Mouse (Mus musculus) hindbrain, embryonic 14.5 days (tissue): ENCODE measurements around the gene Chd3. TPM values are rescaled to one million over a fixed set of nuclear protein-coding genes. Genes with fewer than 3 reads are reported as not detected.

Experiments used
- ATAC-seq: fragments of 200-750 bp; cut with Nextera tagmentation; 2 replicates; pipeline ENCODE4 v1.8.0; 2017; ENCODE audit warnings: moderate number of reproducible peaks, mild to moderate bottlenecking, moderate TSS enrichment, moderate library complexity; ENCODE audit not compliant: low FRiP score
- DNase-seq: peaks from one replicate; pipeline ENCODE4 v3.0.0-alpha.2; 2015; ENCODE audit warnings: low spot score
- H3K27ac ChIP-seq: fragments of 300-500 bp; sonication (generic); 2 replicates; pipeline ENCODE4 v1.5.1; 2014; ENCODE audit warnings: mild to moderate bottlenecking, moderate library complexity
- H3K27me3 ChIP-seq: fragments of 300-500 bp; sonication (generic); 2 replicates; pipeline ENCODE4 v1.6.1; 2014; ENCODE audit warnings: mild to moderate bottlenecking, low read length, mixed read lengths; ENCODE audit not compliant: control insufficient read depth, insufficient read depth
- H3K36me3 ChIP-seq: fragments of 300-500 bp; sonication (generic); replicated peaks from 2 replicates; pipeline ENCODE4 v1.6.1; 2014; ENCODE audit not compliant: control insufficient read depth, insufficient read depth
- H3K4me1 ChIP-seq: fragments of 300-500 bp; sonication (generic); replicated peaks from 2 replicates; pipeline ENCODE4 v1.6.1; 2014; ENCODE audit warnings: antibody characterized with exemption, low read length, mixed read lengths; ENCODE audit not compliant: control insufficient read depth, insufficient read depth
- H3K4me2 ChIP-seq: fragments of 300-500 bp; sonication (generic); replicated peaks from 2 replicates; pipeline ENCODE4 v1.6.1; 2014; ENCODE audit warnings: mild to moderate bottlenecking, moderate library complexity
- H3K4me3 ChIP-seq: fragments of 300-500 bp; sonication (generic); replicated peaks from 2 replicates; pipeline ENCODE4 v1.5.1; 2014; ENCODE audit warnings: mild to moderate bottlenecking, low read length
- H3K9ac ChIP-seq: fragments of 300-500 bp; sonication (generic); 2 replicates; pipeline ENCODE4 v1.6.1; 2014
- H3K9me3 ChIP-seq: fragments of 300-500 bp; sonication (generic); 2 replicates; pipeline ENCODE4 v1.6.1; 2016; ENCODE audit warnings: low read length; ENCODE audit not compliant: control insufficient read depth
- WGBS: fragments of 180-500 bp; shearing (Covaris S2); extraction: QIAGEN DNeasy Blood & Tissue Kit; methylation state at CpG from one replicate; pipeline ENCODE4 v1.1.7; 2014; 5-methylcytosine and 5-hydroxymethylcytosine counted together
- polyA plus RNA-seq: library from polyadenylated mRNA; unstranded; fragments of >200 nt; fragmentation: Nextera tagmentation; extraction: Ambion mirVana; gene quantifications from 2 replicates; pipeline ENCODE4 v1.2.1, GENCODE M21; 2014

The Chd3 gene
- polyA plus RNA-seq, 1 experiment from 2014 or later = 76.6 TPM

- Histone ChIP-seq H3K4me2 (no peak overlapping the region), H3K9ac (no peak overlapping the region), H3K36me3 (peaks cover 75% of the 10 kb centered on the region), H3K27ac (no peak overlapping the region), H3K4me3 (no peak overlapping the region), H3K4me1 (peaks cover 26% of the 10 kb centered on the region), H3K27me3 (no peaks in the 10 kb centered on the region), H3K9me3 (no peaks in the 10 kb centered on the region)
- no peak for ATAC-seq
- 40% methylated on average over 7 of the region's 7 CpGs for WGBS
- no peak for DNase-seq
These were observed 7.2 kb downstream of the Chd3 start for GRCm38 (mm10) chr11:69362021-69362420.

GRCm38 (mm10) chr11:69357690-69358089 lies 11.5 kb downstream of the Chd3 start:
- no peak overlapping the region for H3K9ac ChIP-seq
- H3K9me3 ChIP-seq = no peaks in the 10 kb centered on the region
- H3K4me1 ChIP-seq = no peaks in the 10 kb centered on the region
- no peaks in the 10 kb centered on the region for H3K27me3 ChIP-seq
- ATAC-seq = no peak
- no peak overlapping the region for H3K27ac ChIP-seq
- peaks cover 100% of the 10 kb centered on the region for H3K36me3 ChIP-seq
- no peak overlapping the region for H3K4me2 ChIP-seq
- H3K4me3 ChIP-seq = no peak overlapping the region
- DNase-seq = no peak
- WGBS = 95% methylated on average over 12 of the region's 12 CpGs

GRCm38 (mm10) chr11:69356544-69356943 lies 12.7 kb downstream of the Chd3 start:
- ATAC-seq (no peak), DNase-seq (no peak)
- Histone ChIP-seq H3K36me3 (peaks cover 100% of the 10 kb centered on the region), H3K9ac (no peak overlapping the region), H3K4me1 (no peaks in the 10 kb centered on the region), H3K4me2 (no peak overlapping the region), H3K4me3 (no peak overlapping the region), H3K27ac (no peak overlapping the region), H3K9me3 (no peaks in the 10 kb centered on the region), H3K27me3 (no peaks in the 10 kb centered on the region)
- WGBS = 90% methylated on average over 5 of the region's 5 CpGs

GRCm38 (mm10) chr11:69346441-69346840 lies 22.8 kb downstream of the Chd3 start:
- Histone ChIP-seq H3K4me3 (no peak overlapping the region), H3K4me1 (peaks cover 8% of the 10 kb centered on the region), H3K36me3 (peaks cover 95% of the 10 kb centered on the region), H3K9ac (no peak overlapping the region), H3K4me2 (no peak overlapping the region), H3K9me3 (no peaks in the 10 kb centered on the region), H3K27ac (no peak overlapping the region), H3K27me3 (no peaks in the 10 kb centered on the region)
- WGBS = 90% methylated on average over 22 of the region's 26 CpGs
- DNase-seq (no peak), ATAC-seq (no peak)

- Histone ChIP-seq H3K4me1 (peaks cover 23% of the 10 kb centered on the region), H3K27me3 (no peaks in the 10 kb centered on the region), H3K4me2 (peak within 1 kb of the TSS; percentile 99), H3K4me3 (peak within 1 kb of the TSS; percentile 73), H3K27ac (peak within 1 kb of the TSS; percentile 95), H3K9me3 (no peaks in the 10 kb centered on the region), H3K9ac (peak within 1 kb of the TSS; percentile 84), H3K36me3 (peaks cover 35% of the 10 kb centered on the region)
- ATAC-seq = peak; percentile 90
- DNase-seq = peak; percentile 90
- 2% methylated on average over 88 of the region's 99 CpGs for WGBS
These were observed 28.8 kb downstream of the Chd3 start, which contains the start of gene Rnf227 for GRCm38 (mm10) chr11:69340161-69341131. Gene Rnf227, plus strand, starts transcription at chr11:69340461.

DNA sequence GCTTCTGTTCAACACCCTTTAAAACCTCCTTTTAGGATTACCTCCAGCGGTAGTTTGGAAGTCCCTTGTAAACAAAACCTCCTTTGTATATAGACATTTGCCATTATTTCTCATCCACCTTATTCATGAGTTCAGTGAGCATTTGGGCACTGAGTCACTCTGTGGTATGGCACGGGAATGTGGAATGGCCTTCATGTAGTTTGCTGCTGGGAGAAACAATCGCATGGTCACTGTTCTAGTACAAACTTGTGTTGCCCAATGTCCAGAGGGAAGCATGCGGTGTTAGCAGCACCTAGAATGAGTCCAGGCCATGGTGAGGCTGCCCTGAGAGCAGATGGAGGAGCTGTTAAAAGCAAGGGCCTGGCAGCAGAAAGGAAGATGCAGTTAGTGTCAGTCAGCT lies 34.4 kb downstream of the Chd3 start:
- Histone ChIP-seq H3K27ac (no peak overlapping the region), H3K4me2 (no peak overlapping the region)

GRCm38 (mm10) chr11:69333922-69334321 lies 35.3 kb downstream of the Chd3 start:
- WGBS = 63% methylated on average over 3 of the region's 3 CpGs
- H3K27ac ChIP-seq = no peak overlapping the region
- no peak overlapping the region for H3K4me2 ChIP-seq
- H3K4me1 ChIP-seq = peaks cover 12% of the 10 kb centered on the region; the same call in 1 of the 2 replicates
- no peak overlapping the region for H3K4me3 ChIP-seq
- H3K27me3 ChIP-seq = no peaks in the 10 kb centered on the region
- H3K9ac ChIP-seq = no peak overlapping the region
- no peaks in the 10 kb centered on the region for H3K9me3 ChIP-seq
- DNase-seq (no peak), ATAC-seq (no peak)
- no peaks in the 10 kb centered on the region for H3K36me3 ChIP-seq

More for the DNA sequence above, 34.4 kb downstream of the Chd3 start:
- Histone ChIP-seq H3K4me3 (no peak overlapping the region), H3K9me3 (no peaks in the 10 kb centered on the region), H3K9ac (no peak overlapping the region), H3K27me3 (no peaks in the 10 kb centered on the region), H3K36me3 (no peaks in the 10 kb centered on the region), H3K4me1 (peaks cover 13% of the 10 kb centered on the region; the same call in 1 of the 2 replicates)
- DNase-seq (no peak), ATAC-seq (no peak)
- 79% methylated on average over 4 of the region's 4 CpGs for WGBS

DNA sequence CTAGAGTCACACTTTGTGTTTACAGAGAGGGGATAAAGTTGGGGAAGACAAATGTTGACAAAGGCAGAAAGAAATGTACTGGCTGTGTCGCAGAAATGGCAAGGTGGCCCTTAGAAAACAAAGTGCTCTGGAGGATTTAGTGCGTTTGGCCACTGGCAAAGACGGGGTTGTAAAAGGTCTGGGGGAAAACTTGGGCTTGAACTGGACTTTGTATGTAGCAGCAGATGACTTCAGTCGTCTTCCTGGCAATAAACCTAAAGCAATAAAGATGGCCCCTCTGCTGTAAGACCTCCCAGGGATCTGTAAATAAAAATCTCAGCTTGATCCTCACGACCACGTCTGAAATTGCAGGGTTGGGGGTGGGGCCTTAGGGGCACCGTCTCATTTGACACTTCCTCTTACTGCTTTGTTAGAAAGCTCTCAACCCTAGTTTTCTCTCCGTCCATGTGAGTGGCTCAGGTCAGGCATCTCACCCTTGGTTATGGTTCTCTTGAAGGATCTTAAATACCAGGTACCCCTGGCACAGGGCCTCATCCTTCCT lies 36.4 kb downstream of the Chd3 start:
- ATAC-seq (no peak), DNase-seq (no peak)
- WGBS = 38% methylated on average over 8 of the region's 8 CpGs
- Histone ChIP-seq H3K4me1 (peaks cover 12% of the 10 kb centered on the region; the same call in 1 of the 2 replicates), H3K27ac (peak overlapping the region; percentile 86), H3K9ac (peak overlapping the region; percentile 64; the same call in 1 of the 2 replicates), H3K4me3 (no peak overlapping the region), H3K4me2 (peak overlapping the region; percentile 66), H3K27me3 (no peaks in the 10 kb centered on the region), H3K9me3 (no peaks in the 10 kb centered on the region), H3K36me3 (no peaks in the 10 kb centered on the region)

DNA sequence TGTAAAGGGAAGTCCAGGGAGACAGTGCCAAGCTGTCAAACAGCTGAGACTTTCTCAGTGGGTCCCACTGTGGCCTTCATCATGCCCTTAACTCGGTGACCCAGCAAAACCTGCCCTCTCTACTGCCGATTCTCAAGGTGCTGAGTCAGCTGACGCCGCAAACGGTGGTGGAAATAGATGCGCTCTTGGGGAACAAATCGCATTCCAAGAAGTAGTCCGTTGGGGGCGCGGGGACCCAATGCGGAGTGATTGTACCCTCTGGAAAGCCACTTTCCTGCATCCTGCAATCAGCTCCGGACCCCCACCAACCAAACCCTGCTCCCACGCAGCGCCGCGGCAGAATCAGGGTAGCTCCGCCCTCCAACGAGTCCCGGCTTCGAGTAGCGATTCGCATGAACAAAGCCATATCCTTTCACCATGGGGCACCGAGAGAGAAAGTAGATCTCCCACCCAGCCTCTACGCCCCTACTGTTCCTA lies 37.2 kb downstream of the Chd3 start:
- WGBS = 1% methylated on average over 24 of the region's 24 CpGs
- H3K27ac ChIP-seq = peak overlapping the region; percentile 86
- no peaks in the 10 kb centered on the region for H3K36me3 ChIP-seq
- peaks cover 14% of the 10 kb centered on the region; the same call in 1 of the 2 replicates for H3K4me1 ChIP-seq
- DNase-seq (peak; percentile 87), ATAC-seq (peak; percentile 80)
- H3K27me3 ChIP-seq = 0 out of 2 replicates have a peak, but pooled peaks cover 8% of the 10 kb centered on the region
- H3K4me3 ChIP-seq = peak overlapping the region; percentile 31
- no peaks in the 10 kb centered on the region for H3K9me3 ChIP-seq
- H3K9ac ChIP-seq = peak overlapping the region; percentile 64
- peak overlapping the region; percentile 66 for H3K4me2 ChIP-seq
